ENCODE assay signal across 16 mouse cellular contexts in genomic region chr1:190844356-190844755, GRCm38 (mm10).
DNase-seq lines count a peak whose midpoint lies in the region; ATAC-seq and TF ChIP-seq lines count a peak whose summit lies in the region.
"Had no signal": no experiment of that assay in that cellular context is flagged by ENCODE, and none has a peak within 500 bp of the region (broad histone marks: within the 10 kb centered on the region; RNA-seq: fewer than 3 reads in every experiment).

No protein-coding gene starts in this region.

- H3K36me3 ChIP-seq in hindbrain, postnatal 0 days (ENCODE audit: insufficient read depth, low read length): no peaks in the 10 kb centered on the region; the same call in 1 of the 2 replicates
- H3K36me3 ChIP-seq in hindbrain, embryonic 10.5 days: peaks cover 31% of the 10 kb centered on the region

- no peak for TF ChIP-seq CTCF in hindbrain, postnatal 0 days (IDR thresholded peaks at IDR 0.05; ENCODE audit: low read depth)

- H3K9me3 ChIP-seq in hindbrain, postnatal 0 days (ENCODE audit: low read length): no peaks in the 10 kb centered on the region
- no peaks in the 10 kb centered on the region for H3K9me3 ChIP-seq in hindbrain, embryonic 10.5 days
- H3K9me3 ChIP-seq: embryonic facial prominence, embryonic 13.5 days; embryonic facial prominence, embryonic 15.5 days; forebrain, embryonic 10.5 days; forebrain, embryonic 12.5 days had no signal

- no peaks in the 10 kb centered on the region; the same call in 1 of the 2 replicates for H3K4me1 ChIP-seq in hindbrain, postnatal 0 days (ENCODE audit: insufficient read depth, low read length)
- peaks cover 12% of the 10 kb centered on the region for H3K4me1 ChIP-seq in hindbrain, embryonic 10.5 days (replicated peaks)
- H3K4me1 ChIP-seq: embryonic facial prominence, embryonic 13.5 days; embryonic facial prominence, embryonic 15.5 days had no signal

- peak; percentile 55 to 59 for DNase-seq in cerebellum, postnatal 14 days
- no peak for DNase-seq in cerebellum, adult 11-12 months
- no peak for DNase-seq in hindbrain, postnatal 0 days (ENCODE audit: low spot score)
- no peak for DNase-seq in hindbrain, embryonic 10.5 days (ENCODE audit: low spot score)
- DNase-seq: adrenal gland, adult 2 months; adrenal gland, postnatal 10 days; adrenal gland, postnatal 25 days; cerebellum, adult 11 months; embryo, embryonic 11 days had no signal

- H3K9ac ChIP-seq in hindbrain, postnatal 0 days (replicated peaks; ENCODE audit: low read length): no peak overlapping the region
- H3K9ac ChIP-seq: embryonic facial prominence, embryonic 13.5 days; embryonic facial prominence, embryonic 15.5 days; forebrain, embryonic 12.5 days had no signal

- peak overlapping the region; percentile 51; the same call in 1 of the 2 replicates for H3K27ac ChIP-seq in hindbrain, postnatal 0 days
- no peak overlapping the region for H3K27ac ChIP-seq in hindbrain, embryonic 10.5 days
- H3K27ac ChIP-seq: embryonic facial prominence, embryonic 13.5 days; embryonic facial prominence, embryonic 15.5 days; forebrain, embryonic 10.5 days; forebrain, embryonic 12.5 days had no signal

- H3K4me3 ChIP-seq in hindbrain, postnatal 0 days (ENCODE audit: low read length): no peak overlapping the region
- no peak overlapping the region for H3K4me3 ChIP-seq in hindbrain, embryonic 10.5 days
- H3K4me3 ChIP-seq: embryonic facial prominence, embryonic 13.5 days; embryonic facial prominence, embryonic 15.5 days; erythroblast, embryonic 14.5 days; forebrain, embryonic 10.5 days; forebrain, embryonic 12.5 days had no signal

- WGBS in hindbrain, postnatal 0 days: 70% methylated on average over 11 of the region's 11 CpGs
- WGBS in hindbrain, embryonic 10.5 days: 84% methylated on average over 11 of the region's 11 CpGs

- ATAC-seq in hindbrain, postnatal 0 days: no peak
- ATAC-seq: forebrain, embryonic 14.5 days; forebrain, embryonic 16.5 days had no signal

- H3K27me3 ChIP-seq in hindbrain, postnatal 0 days (ENCODE audit: insufficient read depth, low read length): no peaks in the 10 kb centered on the region
- no peaks in the 10 kb centered on the region for H3K27me3 ChIP-seq in hindbrain, embryonic 10.5 days (ENCODE audit: insufficient read depth, poor library complexity, severe bottlenecking)
- H3K27me3 ChIP-seq: embryonic facial prominence, embryonic 13.5 days; embryonic facial prominence, embryonic 15.5 days; forebrain, embryonic 12.5 days had no signal

- no peak overlapping the region for H3K4me2 ChIP-seq in hindbrain, postnatal 0 days (ENCODE audit: low read depth, low read length)
- H3K4me2 ChIP-seq: embryonic facial prominence, embryonic 13.5 days; embryonic facial prominence, embryonic 15.5 days; forebrain, embryonic 12.5 days had no signal

Comparison
In these comparisons a context has a peak if more than half of its experiments do, and no peak if none do; other contexts are left out.
1. DNase-seq: peak in cerebellum, postnatal 14 days (2 of 2); none in cerebellum, adult 11-12 months (single experiment), hindbrain, postnatal 0 days (single experiment) and hindbrain, embryonic 10.5 days (single experiment).